Mouse (Mus musculus) adrenal gland, adult 18-20 months (tissue): Measurements from ENCODE around the gene Hscb. TPM values are rescaled to one million over a fixed set of nuclear protein-coding genes. Genes with fewer than 3 reads are reported as not detected.

Source experiments
- DNase-seq, 2 experiments: peaks; one replicate each; pipeline ENCODE4 v3.0.0; 2021 to 2022; ENCODE audit warnings: low spot score in 2 of 2
- total RNA-seq, 2 experiments: library from RNA; stranded (reverse); gene quantifications; 1 replicate in 1 of 2; 2 replicates in 1 of 2; pipeline ENCODE4 v1.2.3; 2021

Gene Hscb
- total RNA-seq, 2 experiments from 2014 or later, result 13.9 to 14.9 TPM

DNA sequence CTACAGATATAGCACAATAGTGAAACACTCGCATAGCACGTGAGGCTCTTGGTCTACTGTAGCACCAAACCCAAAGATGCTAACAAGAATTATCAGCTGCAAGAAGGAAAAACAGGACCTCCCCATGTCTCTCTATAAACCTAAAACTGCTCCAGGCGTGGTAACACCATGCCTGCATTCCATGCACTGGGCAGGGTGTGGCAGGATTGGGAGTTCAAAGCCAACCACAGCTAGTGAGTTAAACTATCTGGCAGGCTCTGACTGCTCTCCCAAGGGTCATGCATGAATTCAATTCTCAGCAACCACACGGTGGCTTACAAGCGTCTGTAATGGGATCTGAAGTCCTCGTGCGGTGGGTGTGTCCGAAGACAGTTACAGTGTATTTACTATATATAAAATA, 56.4 kb downstream of the Hscb start:
- no peak for DNase-seq

DNA sequence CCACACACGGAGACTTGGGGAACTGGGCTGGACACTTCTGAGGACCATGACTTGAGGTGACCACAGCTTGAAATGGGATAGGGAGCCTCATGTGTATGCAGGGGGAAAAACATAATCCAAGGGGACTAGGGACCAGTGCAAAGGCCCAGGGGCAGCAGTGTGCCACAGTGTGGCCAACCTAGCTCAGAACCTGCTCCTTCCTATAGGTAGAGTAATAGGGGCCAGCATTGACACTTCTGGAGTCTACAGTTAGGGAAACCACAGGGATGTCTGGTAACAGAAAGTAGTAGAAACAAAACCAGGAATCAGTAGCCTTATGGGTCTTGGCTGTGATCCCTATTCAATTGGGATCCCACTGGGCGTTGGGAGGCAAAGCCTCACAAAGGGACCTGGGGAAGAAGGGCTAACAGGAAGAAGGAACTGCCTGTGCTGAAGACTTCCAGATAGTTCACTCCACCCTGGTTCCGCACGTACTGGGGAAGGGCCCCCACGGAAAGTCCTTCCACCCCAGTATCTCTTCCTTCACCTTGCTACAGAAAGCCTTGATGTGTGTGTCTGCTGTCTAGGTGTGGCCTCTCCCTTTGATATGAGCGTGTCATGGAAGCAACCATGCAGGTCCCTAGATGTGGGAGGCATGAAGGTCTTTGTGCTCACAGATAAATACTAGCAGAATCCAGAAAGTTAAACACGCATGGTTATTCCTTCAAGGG, 57.9 kb downstream of the Hscb start:
- DNase-seq, result no peak

DNA sequence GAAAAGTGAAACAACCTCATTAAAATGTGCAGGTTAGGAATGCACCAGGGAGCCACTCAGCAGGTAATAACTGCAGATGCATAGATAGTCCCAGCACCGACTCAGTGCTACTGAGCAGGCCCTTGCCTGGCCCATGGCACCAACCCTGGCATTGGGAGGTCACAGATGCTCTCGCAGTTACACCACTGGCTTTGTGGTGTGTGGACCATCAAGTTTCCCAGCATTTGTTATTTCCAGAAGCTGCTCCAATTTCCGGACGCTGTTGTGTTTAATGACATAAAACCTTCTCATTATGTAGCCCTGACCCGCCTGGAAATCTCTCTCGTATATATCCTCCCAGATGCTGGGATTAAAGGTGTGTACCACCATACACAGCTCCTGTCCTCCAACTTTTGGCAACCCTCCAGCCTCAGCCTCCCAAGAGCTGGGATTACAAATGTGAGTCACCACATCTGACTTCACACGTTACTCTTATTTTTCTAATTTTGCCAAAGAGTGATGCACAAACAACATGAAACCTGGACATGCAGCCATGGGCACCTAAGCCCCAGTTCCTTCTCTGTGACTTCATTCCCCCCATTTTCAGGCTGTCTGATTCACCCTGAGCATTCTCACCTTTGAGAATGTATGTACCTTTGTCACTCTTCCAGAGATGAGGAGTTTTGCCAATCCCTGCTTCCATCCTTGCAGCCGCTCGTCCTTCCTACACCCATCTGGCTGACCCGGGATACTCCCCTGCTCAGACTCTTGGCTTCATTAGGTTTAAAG, 58.6 kb downstream of the Hscb start:
- DNase-seq, result no peak

DNA sequence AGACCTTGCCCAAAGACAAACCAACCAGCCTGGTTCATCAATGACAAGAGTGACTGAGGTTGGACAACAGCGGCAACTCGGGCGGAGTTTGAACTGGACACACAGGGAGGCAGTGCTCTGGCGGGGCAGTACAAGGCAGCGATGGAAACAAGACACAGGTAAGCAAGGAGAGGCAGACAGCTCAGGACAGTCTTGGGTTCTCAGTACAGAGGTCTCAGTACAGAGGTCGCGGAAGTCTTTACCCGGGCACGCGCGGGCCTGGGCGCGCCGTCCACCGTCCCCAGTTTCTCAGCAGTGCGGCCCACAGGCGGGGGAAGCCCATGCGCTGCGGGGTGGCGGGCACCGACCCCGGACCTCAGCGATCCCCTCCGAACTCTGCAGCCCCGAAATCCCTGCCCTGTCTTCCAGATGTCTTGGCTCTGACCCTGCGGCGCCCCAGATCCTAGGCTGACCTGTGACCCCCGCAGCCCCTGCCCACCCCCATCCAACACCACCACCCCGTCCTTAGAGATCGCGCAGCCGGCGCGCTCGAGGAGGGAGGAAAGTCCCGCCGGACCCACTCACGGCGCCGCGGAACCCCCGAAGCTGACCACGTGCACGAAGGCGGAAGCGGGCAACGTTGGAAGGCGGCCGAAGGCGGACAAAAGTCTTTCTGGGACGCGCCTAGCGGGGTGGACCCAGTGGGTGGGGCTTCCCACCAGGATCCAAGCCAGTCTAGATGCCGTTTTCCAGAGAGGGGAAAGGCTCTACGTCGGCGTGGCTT, 59.4 kb downstream of the Hscb start, which contains the start of gene Pus1:
Gene Pus1 (minus strand): TSS at position 662 of the 763 bp plus-strand sequence.
- peak; percentile 96 to 98 for DNase-seq

DNA sequence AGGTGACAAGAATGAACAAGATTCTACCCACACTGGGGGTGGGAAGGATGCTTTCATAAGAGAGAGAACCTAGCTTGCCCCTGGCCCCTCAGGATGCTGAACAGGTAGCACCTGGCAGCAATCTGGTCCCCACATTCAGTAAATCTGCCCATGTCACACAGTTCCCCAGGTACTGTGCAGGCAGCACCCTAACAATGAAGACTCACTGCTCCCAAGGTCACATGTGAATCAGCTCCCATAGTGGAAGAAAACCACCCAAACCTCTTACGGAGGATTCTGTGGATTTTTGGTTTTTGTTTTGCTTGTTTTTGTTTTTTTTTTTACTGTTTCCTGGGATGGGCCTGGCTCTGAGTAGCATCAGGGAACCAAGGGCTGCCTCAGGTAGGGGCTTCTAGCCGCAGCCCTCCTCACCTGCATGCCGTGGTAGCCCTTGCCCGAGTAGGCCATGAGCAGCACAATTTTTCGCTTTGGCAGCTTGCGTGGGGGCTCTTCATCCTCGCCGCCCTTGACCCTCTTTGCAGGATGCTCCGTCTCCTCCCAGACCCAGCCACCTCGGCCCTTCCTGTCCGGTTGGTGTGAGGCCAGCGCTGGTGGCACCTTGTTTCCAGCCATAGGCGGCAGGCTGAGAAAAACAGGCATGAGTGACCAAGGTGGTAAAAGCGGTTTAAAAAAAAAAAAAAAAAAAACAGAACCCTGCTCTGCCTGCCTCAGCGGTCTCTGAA, 60.1 kb downstream of the Hscb start:
- DNase-seq, result no peak

Other genes with a start within 250 kb of the Hscb start
- gene Noc4l, start 186.4 kb downstream of the Hscb start, total RNA-seq, result 10 to 100 TPM; 18.9 to 19.1 TPM
- 10 to 100 TPM; 16.8 to 23.7 TPM for gene Ddx51, start 186.3 kb downstream of the Hscb start, total RNA-seq
- 10 to 100 TPM; 66.1 to 82.2 TPM for gene Ep400, start 69.1 kb downstream of the Hscb start, total RNA-seq
- 10 to 100 TPM; 36.4 to 47.3 TPM for gene Pus1, start 59.1 kb downstream of the Hscb start, total RNA-seq
- 10 to 100 TPM; 39.6 to 50.7 TPM for gene Ulk1, start 29.7 kb downstream of the Hscb start, total RNA-seq
- gene Chek2, start 202 bp upstream of the Hscb start, total RNA-seq, result 1 to 10 TPM; 1.9 to 2.6 TPM
- 10 to 100 TPM; 15.4 to 20.2 TPM for gene Ttc28, start 40.0 kb upstream of the Hscb start, total RNA-seq